Mouse (Mus musculus) kidney, adult 8-10 months (tissue): Measurements from ENCODE around the gene Ptprm.

ENCODE experiments used
- DNase-seq, 2 experiments: peaks; one replicate each; pipeline ENCODE4 v3.0.0; 2022

Gene Ptprm

DNA sequence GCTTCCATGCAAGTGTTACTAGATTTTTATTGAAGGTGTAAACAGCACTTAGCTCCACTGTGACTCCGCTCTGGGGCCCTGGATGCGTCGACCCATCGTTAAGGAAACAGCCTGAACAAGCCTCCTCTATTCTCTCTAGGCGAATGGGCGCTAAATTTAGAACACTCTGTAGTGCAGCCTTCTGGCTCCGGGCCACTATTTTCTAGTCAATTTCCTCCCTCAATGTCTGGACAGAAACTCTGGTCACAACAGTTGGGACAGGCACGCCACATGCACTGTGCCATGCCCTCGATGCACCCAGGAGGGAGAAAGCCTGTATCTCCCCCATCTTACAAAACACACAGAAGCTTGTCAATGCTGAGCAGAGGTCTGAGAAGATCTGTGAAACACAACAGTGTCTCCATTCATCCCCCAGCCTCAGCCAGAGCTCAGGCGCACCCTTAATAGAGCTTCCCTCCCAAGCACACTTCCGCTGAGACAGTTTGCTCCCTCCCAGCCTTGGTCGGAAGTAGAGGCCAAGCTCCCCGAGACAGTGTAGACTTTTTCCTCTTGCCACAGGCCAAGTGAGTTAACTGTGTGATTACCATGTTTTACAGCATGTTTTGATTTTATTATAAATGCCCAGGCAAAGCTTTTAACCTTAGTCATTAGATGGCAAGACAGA lies 220.7 kb downstream of the Ptprm start:
- DNase-seq, result peak; percentile 40 to 50

DNA sequence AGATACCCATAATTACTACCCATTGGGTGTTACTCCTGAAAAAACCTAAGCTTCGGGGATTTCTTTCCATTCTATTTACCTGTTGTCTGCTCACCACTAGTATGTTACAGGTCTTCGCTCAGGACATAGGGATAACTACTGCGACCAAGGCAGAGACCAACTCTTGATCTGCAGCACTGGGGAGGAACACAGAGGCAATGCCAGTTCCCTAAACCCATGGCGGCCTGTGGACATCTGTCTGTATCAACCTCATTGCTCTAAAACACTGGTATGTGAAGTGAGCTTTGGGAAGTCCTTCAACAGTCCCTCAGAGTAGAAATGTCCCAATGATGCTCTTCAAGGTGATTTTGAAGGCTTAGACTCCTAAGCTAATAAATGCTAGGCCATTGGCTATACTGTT lies 221.2 kb downstream of the Ptprm start:
- DNase-seq, result no peak

DNA sequence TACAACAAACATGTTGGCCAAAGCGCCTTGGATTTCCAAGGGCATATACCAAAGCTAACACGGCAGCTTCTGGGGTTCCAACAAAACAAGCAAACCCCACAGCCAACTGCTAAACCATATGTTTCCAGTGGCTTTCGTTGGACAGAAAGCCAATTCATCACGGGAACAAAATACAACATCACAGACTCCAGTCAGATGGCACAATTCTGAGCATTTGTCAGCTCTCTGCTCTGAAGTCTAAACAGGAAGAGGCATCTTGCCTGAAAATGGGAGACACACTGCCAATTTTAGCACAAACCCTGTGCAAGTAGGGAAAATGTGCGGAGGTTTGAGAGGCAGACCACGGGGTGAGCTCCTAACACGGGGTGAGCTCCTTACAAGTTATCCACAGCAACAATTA lies 226.7 kb downstream of the Ptprm start:
- DNase-seq, result no peak

DNA sequence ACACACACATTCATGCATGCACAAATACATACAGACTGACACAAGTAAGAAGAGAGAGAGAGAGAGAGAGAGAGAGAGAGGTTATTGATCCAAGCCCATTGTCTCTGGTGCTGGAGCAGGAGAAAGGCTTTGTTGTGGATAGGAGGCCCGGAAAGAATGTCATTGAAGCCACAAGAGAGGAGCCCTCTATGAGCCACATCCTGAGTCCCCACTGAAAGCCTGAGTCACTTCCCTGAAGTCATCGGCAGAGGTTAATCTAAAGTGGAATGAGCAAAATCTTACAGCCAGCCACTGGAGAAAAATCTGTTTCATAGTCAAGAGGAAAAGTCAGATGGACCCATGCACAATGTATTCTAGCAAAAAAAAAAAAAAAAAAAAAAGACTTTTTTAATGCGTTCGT lies 228.7 kb downstream of the Ptprm start:
- DNase-seq, result no peak

DNA sequence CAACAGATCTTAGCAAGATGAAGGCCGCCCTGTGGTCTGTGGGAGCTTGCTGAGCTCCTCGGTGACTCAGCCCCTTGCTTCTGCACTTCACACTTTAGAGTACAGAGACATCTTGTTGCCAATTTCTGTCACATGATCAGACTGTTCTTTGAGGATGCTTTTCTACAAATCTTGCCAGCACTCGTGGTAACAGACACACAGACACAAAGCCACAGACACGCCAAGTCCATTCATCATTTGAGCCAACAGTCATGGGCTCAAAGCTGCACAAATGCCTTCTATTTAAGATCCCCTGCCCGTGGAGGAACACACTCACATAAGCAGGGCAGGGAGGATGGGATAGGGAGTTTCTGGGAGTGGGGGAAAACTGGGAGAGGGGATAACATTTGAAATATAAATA lies 230.0 kb downstream of the Ptprm start:
- no peak for DNase-seq

DNA sequence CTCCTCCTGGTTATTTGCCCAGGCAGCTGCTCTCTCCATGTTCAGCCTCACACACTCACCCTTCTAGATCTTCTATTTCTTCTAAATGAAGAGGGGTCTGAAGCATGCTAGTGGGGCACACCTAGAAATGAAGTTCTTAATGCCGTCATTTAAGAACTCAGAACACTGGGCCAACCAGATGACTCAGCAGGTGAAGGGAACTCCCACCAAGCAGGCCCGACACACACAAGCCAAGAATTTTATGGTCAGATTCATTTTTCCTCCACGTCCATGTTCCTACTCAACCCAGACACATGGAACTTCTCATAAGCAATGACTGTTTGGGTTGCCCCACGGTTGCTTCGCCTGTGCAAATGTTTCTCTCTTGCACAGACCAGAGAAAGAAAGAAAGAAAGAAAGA lies 230.5 kb downstream of the Ptprm start:
- no peak for DNase-seq

DNA sequence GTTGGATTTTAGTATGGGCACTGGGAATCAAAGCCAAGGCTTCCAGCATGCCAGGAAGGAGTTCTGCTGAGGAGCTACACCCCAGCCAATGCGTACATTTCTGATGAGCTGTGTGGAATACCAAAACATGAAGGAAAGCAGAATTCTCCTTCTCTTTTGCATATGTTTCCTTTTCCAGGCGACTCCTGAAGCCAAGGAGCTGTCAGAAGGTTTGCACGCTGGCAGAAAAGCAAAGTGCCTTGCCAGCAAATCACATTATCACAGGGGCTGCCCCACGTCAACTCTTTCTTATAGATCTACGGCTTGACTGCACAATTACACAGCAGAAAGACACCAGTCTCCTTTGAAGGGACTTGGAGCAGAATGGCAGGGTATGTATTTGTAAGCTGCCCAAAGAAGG lies 233.4 kb downstream of the Ptprm start:
- no peak for DNase-seq

DNA sequence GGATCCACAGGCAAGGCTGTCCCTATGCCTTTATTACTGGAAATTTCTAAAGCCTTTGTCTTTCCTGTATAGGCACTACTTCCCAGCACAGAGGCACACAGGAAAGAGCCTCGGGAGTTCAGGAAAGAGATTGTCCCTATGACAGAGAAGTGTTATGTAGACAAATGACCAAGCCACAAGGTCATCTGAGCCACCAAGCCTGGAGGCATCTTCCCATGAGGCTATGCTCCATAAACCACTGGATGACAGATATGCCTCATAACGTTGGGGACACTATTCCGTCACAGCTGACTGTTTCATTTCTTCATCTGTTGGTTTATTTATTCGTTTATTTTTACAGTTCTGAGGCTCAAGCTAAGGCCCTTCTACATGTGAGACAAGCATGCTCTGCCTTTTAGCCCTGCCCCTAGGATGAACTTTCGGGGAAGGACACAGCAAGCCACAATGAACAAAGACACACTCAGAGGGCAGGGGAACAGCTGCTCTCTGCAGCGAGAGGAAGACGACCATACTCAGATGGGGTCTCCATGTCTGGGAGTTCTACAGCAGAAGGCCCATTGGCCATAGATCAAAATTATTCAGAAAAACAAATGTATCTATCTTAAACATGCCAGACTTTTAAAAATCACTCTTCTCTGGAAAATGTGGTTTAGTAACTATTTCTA lies 235.4 kb downstream of the Ptprm start:
- DNase-seq, result no peak

DNA sequence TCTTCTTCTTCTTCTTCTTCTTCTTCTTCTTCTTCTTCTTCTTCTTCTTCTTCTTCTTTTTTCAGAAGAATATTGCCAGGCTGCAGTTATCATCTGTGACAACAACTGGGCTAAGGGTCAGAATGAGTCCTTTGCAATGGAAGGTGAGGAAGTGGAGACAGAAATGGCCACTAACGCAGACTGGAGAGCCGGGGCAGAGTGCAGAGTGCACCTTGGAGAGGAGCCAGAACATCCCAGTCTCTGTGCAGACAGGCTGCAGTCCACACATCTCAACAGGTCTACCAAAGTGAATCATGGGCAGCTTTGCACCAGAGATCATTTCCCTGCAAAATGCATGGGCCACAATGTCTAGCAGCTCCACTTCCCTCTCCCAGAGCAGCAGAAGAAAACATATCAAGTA lies 239.4 kb downstream of the Ptprm start:
- DNase-seq, result peak in 1 of 2 experiments; percentile 24

DNA sequence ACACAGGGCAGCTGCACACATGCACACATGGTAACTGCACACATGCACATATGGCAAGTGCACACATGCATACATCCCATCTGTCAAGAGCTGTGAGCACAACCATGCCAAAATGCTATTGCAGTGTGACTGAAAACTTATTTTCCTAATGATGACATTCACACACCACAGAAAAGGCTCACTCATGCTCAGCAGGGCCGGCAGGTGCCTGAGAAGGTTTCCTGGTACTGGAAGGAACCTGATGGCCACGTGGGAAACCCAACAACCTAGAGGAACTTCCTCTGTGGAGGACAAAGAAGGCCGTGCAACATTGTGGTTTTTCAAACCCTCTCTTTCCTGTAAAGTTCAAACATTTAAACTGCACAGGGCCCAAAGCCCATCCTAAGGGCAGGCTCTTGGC lies 241.6 kb downstream of the Ptprm start:
- DNase-seq, result no peak

DNA sequence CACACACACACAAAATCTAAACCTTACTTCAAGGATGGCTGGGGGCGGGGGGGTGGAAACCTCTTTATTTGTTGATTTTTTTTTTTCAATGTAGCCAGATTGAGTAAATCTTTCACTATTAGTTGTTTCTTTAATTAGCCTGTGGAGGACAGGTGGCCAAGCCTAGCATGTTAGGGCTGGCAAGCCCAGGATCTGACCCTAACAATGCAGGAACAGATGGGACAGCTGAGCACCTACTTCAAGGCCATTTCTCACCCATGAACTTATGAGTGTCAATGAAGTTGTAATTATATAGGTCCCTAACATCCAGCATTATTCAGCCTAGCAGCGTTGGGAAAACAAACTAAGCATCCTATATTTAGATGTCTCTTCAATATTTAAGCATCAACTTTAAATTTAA lies 248.1 kb downstream of the Ptprm start:
- DNase-seq, result no peak

DNA sequence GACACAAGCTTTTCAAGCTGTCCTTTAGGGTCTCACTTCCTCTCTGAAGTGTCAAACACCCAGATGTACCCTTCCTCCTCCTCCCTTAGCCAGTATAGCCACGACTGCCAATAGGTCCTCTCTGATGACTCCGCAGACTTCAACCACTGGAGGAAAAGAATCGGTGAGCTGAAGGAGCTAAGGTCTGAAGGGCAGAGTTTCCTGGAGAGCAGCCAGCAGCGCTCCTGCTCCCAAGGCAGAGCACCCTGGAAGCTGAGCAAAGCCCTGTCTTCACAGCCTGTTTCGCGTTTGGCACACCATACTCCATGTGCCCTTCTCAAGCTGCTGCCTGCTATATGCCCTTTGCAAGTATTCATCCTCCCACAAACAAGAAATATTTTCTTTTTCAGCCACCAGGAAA lies 252.2 kb downstream of the Ptprm start:
- DNase-seq, result peak; percentile 65 to 76

DNA sequence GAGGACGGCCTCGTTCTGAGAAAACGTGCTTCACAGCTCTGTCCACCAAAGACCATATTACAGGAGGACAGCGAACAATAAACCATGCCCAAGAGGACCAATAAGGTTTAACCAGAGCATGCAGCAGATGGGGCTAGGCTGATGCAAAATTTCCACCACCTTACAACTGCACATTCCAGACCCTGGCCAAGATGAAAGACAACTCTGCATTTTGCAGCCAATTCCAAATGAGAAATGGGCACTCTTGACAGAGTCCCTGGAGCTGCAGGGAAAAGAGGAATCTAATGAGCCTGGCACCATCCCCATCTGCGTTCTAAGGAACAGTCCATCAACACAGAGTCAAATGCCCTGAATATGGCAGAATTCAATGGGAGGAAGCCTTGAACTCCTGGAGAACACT lies 263.3 kb downstream of the Ptprm start:
- DNase-seq, result no peak

DNA sequence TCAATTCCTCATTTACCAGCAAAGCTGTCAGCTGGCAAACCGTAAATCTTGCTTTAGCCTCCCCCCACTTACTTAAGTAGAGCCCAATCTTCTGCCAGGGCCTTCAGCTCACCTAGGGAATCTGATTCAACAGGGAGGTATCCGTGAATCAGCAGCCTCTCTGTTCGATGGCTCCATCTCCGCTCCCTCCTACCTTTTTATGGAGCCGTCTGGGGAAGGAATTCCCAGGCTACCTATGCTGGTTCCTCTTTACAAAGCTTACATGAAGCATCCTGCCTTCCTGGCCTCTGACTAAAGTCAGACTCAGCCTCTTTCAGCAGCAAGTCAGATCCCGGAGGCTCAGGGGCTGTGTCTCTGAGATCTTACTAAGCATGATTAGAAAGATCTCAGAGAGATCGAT lies 264.1 kb downstream of the Ptprm start:
- no peak for DNase-seq

DNA sequence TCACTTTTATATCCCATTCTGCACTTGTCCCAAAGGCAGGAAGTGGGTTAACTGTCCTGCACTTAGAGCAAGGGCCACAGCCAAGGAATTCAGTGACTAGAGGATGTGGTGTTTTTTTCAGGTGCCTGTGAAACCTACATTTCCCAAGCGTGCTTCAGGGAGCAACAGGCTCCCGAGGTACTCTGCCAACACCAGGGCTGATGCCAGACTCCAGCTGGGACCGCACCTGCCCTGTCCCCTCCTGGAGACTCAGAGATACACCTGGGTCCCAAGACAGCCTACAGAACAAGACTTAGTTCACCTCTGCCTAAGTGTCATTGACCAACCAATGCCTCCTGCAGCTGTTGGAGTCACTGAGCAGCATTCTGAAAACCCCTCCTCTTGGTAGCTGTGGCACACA lies 264.6 kb downstream of the Ptprm start:
- DNase-seq, result no peak

DNA sequence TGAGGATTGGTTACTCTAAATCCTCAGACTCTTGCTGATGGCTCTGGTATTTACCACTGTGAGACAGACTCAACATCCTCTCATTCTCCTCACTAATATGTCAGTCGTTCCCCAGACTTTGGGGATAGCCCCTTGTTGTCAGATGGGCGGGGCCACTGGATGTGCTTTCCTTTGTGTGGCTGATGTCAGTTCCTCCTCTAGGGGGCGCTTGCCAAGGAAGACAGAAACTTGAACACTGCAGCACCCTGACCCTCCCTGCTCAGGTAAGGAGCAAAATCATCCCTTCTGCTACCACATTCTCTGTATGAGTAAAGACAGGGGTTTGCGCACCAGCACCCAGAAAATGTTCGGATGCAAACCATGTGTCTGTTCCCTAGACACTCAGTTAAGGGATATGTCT lies 266.7 kb downstream of the Ptprm start:
- DNase-seq, result no peak

DNA sequence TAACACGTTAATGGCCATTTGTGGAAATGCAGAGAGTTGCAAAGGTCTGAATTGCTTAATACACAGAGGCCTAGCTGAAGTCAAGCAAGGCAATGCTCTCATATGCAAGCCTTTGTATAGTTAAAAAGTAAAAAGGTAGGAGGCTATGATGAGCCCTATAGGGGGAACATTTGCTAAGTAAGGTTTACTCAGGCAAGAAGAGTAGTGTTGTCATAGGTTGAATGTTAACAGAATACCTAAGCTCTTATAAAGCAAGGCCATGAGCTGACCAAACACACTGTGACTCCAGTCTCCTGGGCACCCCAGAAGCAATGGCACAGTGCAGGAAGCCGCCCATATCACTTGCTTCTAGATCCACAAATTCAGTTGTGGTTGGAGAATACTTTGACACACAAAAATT lies 267.4 kb downstream of the Ptprm start:
- no peak for DNase-seq

DNA sequence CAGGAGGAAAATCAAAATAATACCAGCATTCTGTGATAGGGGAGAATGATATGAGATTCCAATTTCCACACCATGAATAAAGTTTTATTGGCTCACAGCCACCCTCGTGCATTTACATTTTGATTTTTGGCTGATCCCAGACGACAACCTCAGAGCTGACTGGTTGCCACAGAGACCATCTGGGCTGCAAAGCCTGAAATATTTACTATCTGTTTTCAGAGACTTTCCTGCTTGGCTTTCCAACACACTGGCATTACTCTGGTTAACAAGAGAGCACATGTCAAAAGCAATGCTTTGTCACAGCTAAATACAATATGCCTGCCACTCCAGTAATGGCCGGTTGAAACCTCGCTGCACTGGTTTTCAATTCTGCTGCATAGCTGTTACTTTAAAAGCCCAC lies 269.8 kb downstream of the Ptprm start:
- no peak for DNase-seq

DNA sequence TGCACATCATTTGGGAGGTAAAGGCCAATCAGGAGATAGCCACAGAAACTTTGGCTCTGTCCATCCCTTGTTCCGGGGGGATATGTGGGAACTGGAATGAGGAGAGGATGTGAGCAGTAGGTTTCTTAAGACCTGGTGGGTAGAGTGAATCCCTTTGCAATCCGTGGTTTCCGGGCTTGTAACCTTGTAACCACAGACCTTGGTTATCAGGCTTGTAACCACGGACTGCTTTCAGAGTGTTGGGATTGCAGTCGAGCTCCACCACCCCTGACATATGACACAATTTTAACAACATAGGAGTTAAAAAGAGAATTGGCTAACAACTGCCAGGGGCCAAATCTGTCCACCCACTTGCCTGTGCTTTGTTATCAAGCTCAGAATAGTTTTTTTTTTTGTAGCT lies 270.2 kb downstream of the Ptprm start:
- no peak for DNase-seq

DNA sequence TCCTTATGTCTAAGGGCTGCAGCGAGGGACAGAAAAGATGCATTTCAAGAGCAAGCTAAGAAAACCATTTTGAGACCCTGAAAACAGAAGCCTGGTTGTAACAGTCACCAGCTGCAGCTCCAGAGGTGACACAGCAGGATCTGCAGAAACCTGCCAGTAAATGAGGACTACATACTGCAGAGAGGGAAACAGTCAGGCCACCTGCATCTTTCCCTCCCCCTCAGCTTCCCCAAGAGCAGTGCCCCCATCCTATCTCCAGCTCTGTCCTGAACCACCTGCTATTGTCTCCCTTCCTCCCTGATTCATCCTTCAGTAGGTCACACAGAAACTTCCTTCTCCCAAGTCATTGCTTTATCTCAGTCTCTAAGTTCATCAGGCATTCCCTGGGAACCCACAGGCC lies 274.7 kb downstream of the Ptprm start:
- DNase-seq, result no peak

DNA sequence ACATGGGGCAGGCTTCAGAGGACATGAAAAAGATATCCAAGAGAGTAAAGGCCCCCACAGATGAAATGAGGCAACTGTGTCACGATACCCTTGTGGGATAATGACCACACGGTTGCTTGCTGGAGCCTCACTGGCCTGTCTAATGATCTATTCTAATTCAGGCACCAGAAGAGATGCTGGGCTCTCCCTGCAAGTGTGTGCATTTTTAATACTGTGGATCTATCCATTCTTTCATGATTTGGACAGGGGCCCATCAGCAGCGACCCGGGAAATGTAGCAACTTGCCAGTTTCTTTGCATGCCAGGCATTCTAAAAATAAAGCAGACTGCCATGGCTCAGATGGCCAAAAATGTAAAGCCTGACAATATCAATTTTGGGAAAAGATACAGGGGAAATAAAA lies 280.7 kb downstream of the Ptprm start:
- no peak for DNase-seq

DNA sequence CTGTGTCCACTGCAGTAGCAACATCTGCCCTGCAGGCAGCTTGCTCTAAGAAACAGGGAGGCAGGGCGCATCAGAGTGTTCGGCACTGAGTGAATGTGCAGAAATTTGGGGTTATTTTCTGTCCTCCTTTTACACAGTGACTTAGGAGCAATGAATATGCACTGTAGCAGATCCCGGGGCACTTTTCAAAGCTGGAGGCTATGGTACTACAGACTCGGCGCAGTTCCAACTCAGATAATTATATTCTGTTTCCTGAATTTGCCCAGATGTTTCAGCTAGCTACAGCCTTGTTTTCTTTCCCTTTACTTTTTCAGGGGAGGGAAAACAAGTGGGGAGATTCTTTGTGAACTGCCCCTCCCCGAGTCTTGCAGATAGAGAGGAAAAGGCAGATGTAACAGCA lies 281.1 kb downstream of the Ptprm start:
- DNase-seq, result no peak

DNA sequence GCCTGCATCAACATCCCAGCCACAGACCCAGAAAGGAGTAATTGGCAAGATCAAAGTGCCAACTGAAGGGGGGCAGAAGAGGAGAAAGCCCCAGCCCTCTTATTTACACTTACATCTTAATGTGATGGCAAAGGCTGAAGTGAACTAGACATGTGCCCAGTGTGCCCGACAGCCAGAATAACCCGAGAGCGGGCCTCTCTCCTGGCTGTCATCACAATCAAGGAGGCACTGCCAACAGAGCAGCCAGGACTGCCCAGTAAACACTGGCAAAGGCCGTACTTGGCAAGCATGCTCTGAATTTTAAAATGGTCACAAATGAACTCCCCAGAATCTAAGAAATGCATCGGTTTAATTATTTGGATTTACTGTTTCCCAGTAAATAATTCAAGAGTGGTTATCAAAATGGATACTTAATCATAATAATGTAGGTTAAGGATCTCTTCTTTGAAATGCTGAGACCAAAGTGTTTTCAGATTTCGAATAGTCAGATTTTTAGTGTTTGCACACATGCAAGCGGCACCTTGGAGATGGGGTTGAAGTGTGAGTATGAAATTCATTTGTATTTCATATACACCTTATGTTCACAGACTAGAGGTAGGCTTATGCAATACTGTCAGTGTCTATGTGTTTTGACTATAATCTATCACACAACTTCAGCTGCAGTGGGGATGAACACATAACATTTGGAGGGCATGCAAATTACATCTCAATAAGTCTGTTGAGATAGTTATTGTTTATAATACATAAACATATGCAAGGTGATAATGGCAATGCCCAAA lies 282.8 kb downstream of the Ptprm start:
- no peak for DNase-seq

DNA sequence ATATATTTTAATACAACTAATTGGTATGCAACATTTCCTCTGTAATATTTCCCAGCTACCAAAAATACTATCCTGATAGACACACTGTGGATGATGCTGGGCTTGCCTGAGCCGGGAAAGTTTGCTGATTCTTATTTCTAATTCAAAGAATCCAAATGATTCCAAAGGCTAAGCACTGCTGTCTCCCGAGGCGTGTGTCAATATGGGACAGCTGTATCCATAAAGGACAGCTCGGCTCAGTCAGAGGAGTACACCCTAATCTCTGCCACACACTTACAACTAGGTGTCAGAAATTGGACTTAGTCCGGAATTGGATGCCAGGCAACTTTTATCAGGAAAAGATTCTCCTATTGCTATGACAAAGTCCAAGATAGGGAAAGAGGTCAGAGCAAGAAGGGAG lies 290.6 kb downstream of the Ptprm start:
- no peak for DNase-seq
